Mouse (Mus musculus) spleen, postnatal 14 days (tissue): ENCODE measurements around the gene Morf4l1.
"Not testable (repeated sequence)": the region's sequence is repeated elsewhere in the genome, so short reads cannot be mapped to it uniquely, and the experiment has no call there.

ENCODE experiments used
- DNase-seq, 2 experiments: peaks; one replicate each; pipeline ENCODE4 v3.0.0; 2021 to 2022; ENCODE audit warnings: low spot score in 2 of 2

The Morf4l1 gene

GRCm38 (mm10) chr9:90060932-90061331, 53.6 kb downstream of the Morf4l1 start:
- DNase-seq, result not testable (repeated sequence)

- DNase-seq, result no peak
Observed at GRCm38 (mm10) chr9:90060574-90060875, 54.0 kb downstream of the Morf4l1 start.

- DNase-seq, result no peak
Observed at GRCm38 (mm10) chr9:90059828-90060573, 54.6 kb downstream of the Morf4l1 start.

GRCm38 (mm10) chr9:90056716-90057115, 57.9 kb downstream of the Morf4l1 start:
- no peak for DNase-seq

GRCm38 (mm10) chr9:90055911-90056310, 58.7 kb downstream of the Morf4l1 start:
- DNase-seq, result no peak

GRCm38 (mm10) chr9:90055409-90055808, 59.2 kb downstream of the Morf4l1 start:
- DNase-seq, result no peak

GRCm38 (mm10) chr9:90054371-90055145, 60.0 kb downstream of the Morf4l1 start:
- peak; percentile 44 to 58 for DNase-seq

- no peak for DNase-seq
Observed at GRCm38 (mm10) chr9:90053852-90054251, 60.7 kb downstream of the Morf4l1 start, which contains the start of gene Ctsh. Gene Ctsh (plus strand): TSS chr9:90054152.

GRCm38 (mm10) chr9:90047937-90048627, 66.5 kb downstream of the Morf4l1 start:
- no peak for DNase-seq

- DNase-seq, result no peak
Observed at GRCm38 (mm10) chr9:90045191-90045590, 69.4 kb downstream of the Morf4l1 start.

GRCm38 (mm10) chr9:90042906-90043305, 71.7 kb downstream of the Morf4l1 start:
- DNase-seq, result not testable (repeated sequence)
